Mouse (Mus musculus) intestine, postnatal 0 days (tissue): Measurements from ENCODE around the gene Pick1. TPM values are rescaled to one million over a fixed set of nuclear protein-coding genes. Genes with fewer than 3 reads are reported as not detected.

ENCODE experiments used
- ATAC-seq: fragments of 200-750 bp; cut with Nextera tagmentation; 2 replicates; pipeline ENCODE4 v1.8.0; 2017; ENCODE audit warnings: mild to moderate bottlenecking, moderate TSS enrichment, moderate library complexity
- H3K27ac ChIP-seq: fragments of 300-500 bp; sonication (generic); 2 replicates; pipeline ENCODE4 v1.5.1; 2014; ENCODE audit warnings: mild to moderate bottlenecking, low read depth, low read length, moderate library complexity
- H3K27me3 ChIP-seq: fragments of 300-500 bp; sonication (generic); replicated peaks from 2 replicates; pipeline ENCODE4 v1.6.1; 2014; ENCODE audit warnings: low read length, mixed read lengths; ENCODE audit not compliant: control insufficient read depth, insufficient read depth
- H3K36me3 ChIP-seq: fragments of 300-500 bp; sonication (generic); 2 replicates; pipeline ENCODE4 v1.6.1; 2014; ENCODE audit warnings: mild to moderate bottlenecking, moderate library complexity; ENCODE audit not compliant: control insufficient read depth, insufficient read depth
- H3K4me1 ChIP-seq: fragments of 300-500 bp; sonication (generic); replicated peaks from 2 replicates; pipeline ENCODE4 v1.6.1; 2014; ENCODE audit warnings: antibody characterized with exemption, low read length, mixed read lengths; ENCODE audit not compliant: control insufficient read depth, insufficient read depth
- H3K4me2 ChIP-seq: fragments of 300-500 bp; sonication (generic); replicated peaks from 2 replicates; pipeline ENCODE4 v1.6.1; 2014; ENCODE audit warnings: low read depth, mild to moderate bottlenecking, moderate library complexity
- H3K4me3 ChIP-seq: fragments of 300-500 bp; sonication (generic); 2 replicates; pipeline ENCODE4 v1.5.1; 2014; ENCODE audit warnings: low read depth, low read length
- H3K9ac ChIP-seq: fragments of 300-500 bp; sonication (generic); 2 replicates; pipeline ENCODE4 v1.6.1; 2014; ENCODE audit warnings: mild to moderate bottlenecking, low read depth, low read length
- H3K9me3 ChIP-seq: fragments of 300-500 bp; sonication (generic); 2 replicates; pipeline ENCODE4 v1.6.1; 2016; ENCODE audit warnings: mixed run types; ENCODE audit not compliant: control insufficient read depth
- CTCF ChIP-seq: sonication (generic); IDR thresholded peaks from 2 replicates; pipeline ENCODE4 v1.5.1; 2016; ENCODE audit warnings: low read depth, mild to moderate bottlenecking, control low read depth, antibody characterized with exemption, moderate library complexity
- WGBS: fragments of 180-500 bp; shearing (Covaris S2); extraction: QIAGEN DNeasy Blood & Tissue Kit; methylation state at CpG from one replicate; pipeline ENCODE4 v1.1.7; 2014; 5-methylcytosine and 5-hydroxymethylcytosine counted together
- polyA plus RNA-seq: library from polyadenylated mRNA; unstranded; fragments of >200 nt; fragmentation: Nextera tagmentation; extraction: Ambion mirVana; gene quantifications from 2 replicates; pipeline ENCODE4 v1.2.1, GENCODE M21; 2015

Gene Pick1
- polyA plus RNA-seq, 1 experiment from 2014 or later, result 21.9 TPM

GRCm38 (mm10) chr15:79208211-79208610 lies 20.8 kb upstream of the Pick1 start:
- H3K27ac ChIP-seq, result no peak overlapping the region
- H3K9ac ChIP-seq, result no peak overlapping the region
- TF ChIP-seq CTCF, result no peak
- no peaks in the 10 kb centered on the region for H3K9me3 ChIP-seq
- no peak overlapping the region for H3K4me2 ChIP-seq
- ATAC-seq, result no peak
- H3K36me3 ChIP-seq, result no peaks in the 10 kb centered on the region
- no peak overlapping the region for H3K4me3 ChIP-seq
- WGBS, result 65% methylated on average over 6 of the region's 6 CpGs
- no peaks in the 10 kb centered on the region for H3K4me1 ChIP-seq
- 0 out of 2 replicates have a peak, but pooled peaks cover 3% of the 10 kb centered on the region for H3K27me3 ChIP-seq

GRCm38 (mm10) chr15:79208758-79209439 lies 20.1 kb upstream of the Pick1 start:
- H3K4me3 ChIP-seq, result no peak overlapping the region
- H3K27me3 ChIP-seq, result 0 out of 2 replicates have a peak, but pooled peaks cover 3% of the 10 kb centered on the region
- WGBS, result 66% methylated on average over 27 of the region's 27 CpGs
- no peaks in the 10 kb centered on the region for H3K4me1 ChIP-seq
- no peaks in the 10 kb centered on the region for H3K9me3 ChIP-seq
- H3K27ac ChIP-seq, result no peak overlapping the region
- H3K36me3 ChIP-seq, result no peaks in the 10 kb centered on the region
- no peak overlapping the region for H3K9ac ChIP-seq
- no peak overlapping the region for H3K4me2 ChIP-seq
- ATAC-seq, result no peak
- no peak for TF ChIP-seq CTCF

GRCm38 (mm10) chr15:79210357-79210756 lies 18.6 kb upstream of the Pick1 start:
- Histone ChIP-seq H3K36me3 (no peaks in the 10 kb centered on the region), H3K4me2 (no peak overlapping the region), H3K27me3 (0 out of 2 replicates have a peak, but pooled peaks cover 2% of the 10 kb centered on the region), H3K9ac (no peak overlapping the region), H3K4me3 (no peak overlapping the region), H3K4me1 (no peaks in the 10 kb centered on the region), H3K27ac (no peak overlapping the region), H3K9me3 (no peaks in the 10 kb centered on the region)
- ATAC-seq, result no peak
- no peak for TF ChIP-seq CTCF
- WGBS, result 79% methylated on average over 2 of the region's 2 CpGs

GRCm38 (mm10) chr15:79212750-79213446 lies 16.1 kb upstream of the Pick1 start:
- no peaks in the 10 kb centered on the region for H3K9me3 ChIP-seq
- no peak overlapping the region for H3K27ac ChIP-seq
- no peak for TF ChIP-seq CTCF

GRCm38 (mm10) chr15:79213591-79213990 lies 15.4 kb upstream of the Pick1 start:
- 76% methylated on average over 6 of the region's 6 CpGs for WGBS
- no peaks in the 10 kb centered on the region for H3K27me3 ChIP-seq
- H3K27ac ChIP-seq, result no peak overlapping the region
- H3K4me2 ChIP-seq, result no peak overlapping the region
- no peaks in the 10 kb centered on the region for H3K4me1 ChIP-seq
- H3K4me3 ChIP-seq, result no peak overlapping the region
- no peak overlapping the region for H3K9ac ChIP-seq
- H3K36me3 ChIP-seq, result no peaks in the 10 kb centered on the region
- TF ChIP-seq CTCF, result no peak
- H3K9me3 ChIP-seq, result no peaks in the 10 kb centered on the region
- ATAC-seq, result no peak

More at GRCm38 (mm10) chr15:79212750-79213446, 16.1 kb upstream of the Pick1 start:
- Histone ChIP-seq H3K4me1 (no peaks in the 10 kb centered on the region), H3K9ac (no peak overlapping the region), H3K36me3 (no peaks in the 10 kb centered on the region), H3K27me3 (no peaks in the 10 kb centered on the region), H3K4me2 (no peak overlapping the region), H3K4me3 (no peak overlapping the region)
- no peak for ATAC-seq
- 87% methylated on average over 26 of the region's 26 CpGs for WGBS

GRCm38 (mm10) chr15:79216191-79216590 lies 12.8 kb upstream of the Pick1 start:
- Histone ChIP-seq H3K36me3 (no peaks in the 10 kb centered on the region), H3K4me3 (no peak overlapping the region), H3K4me2 (no peak overlapping the region), H3K27ac (no peak overlapping the region), H3K9me3 (no peaks in the 10 kb centered on the region), H3K4me1 (no peaks in the 10 kb centered on the region), H3K9ac (no peak overlapping the region), H3K27me3 (no peaks in the 10 kb centered on the region)
- no peak for TF ChIP-seq CTCF
- WGBS, result 63% methylated on average over 3 of the region's 3 CpGs
- ATAC-seq, result no peak
